Mouse (Mus musculus) heart, embryonic 12.5 days (tissue): ENCODE results near the gene S1pr2. TPM values are rescaled to one million over a fixed set of nuclear protein-coding genes. Genes with fewer than 3 reads are reported as not detected.
A peak's percentile ranks its signal among the peaks of the same experiment; 100 is the strongest.

Experiments
- ATAC-seq: fragments of 200-750 bp; cut with Nextera tagmentation; 2 replicates; pipeline ENCODE4 v1.8.0; 2017; ENCODE audit warnings: moderate TSS enrichment, moderate library complexity; ENCODE audit not compliant: insufficient number of reproducible peaks, low FRiP score
- H3K27ac ChIP-seq: fragments of 300-500 bp; sonication (generic); 2 replicates; pipeline ENCODE4 v1.5.1; 2016; ENCODE audit warnings: mild to moderate bottlenecking, moderate library complexity; ENCODE audit not compliant: poor library complexity, severe bottlenecking
- H3K27me3 ChIP-seq: fragments of 300-500 bp; sonication (generic); replicated peaks from 2 replicates; pipeline ENCODE4 v1.6.1; 2016; ENCODE audit warnings: mild to moderate bottlenecking, moderate library complexity
- H3K36me3 ChIP-seq: fragments of 300-500 bp; sonication (generic); 2 replicates; pipeline ENCODE4 v1.6.1; 2016; ENCODE audit warnings: mild to moderate bottlenecking, moderate library complexity
- H3K4me1 ChIP-seq: fragments of 300-500 bp; sonication (generic); replicated peaks from 2 replicates; pipeline ENCODE4 v1.6.1; 2016; ENCODE audit warnings: mild to moderate bottlenecking
- H3K4me2 ChIP-seq: fragments of 300-500 bp; sonication (generic); 2 replicates; pipeline ENCODE4 v1.6.1; 2016; ENCODE audit warnings: mild to moderate bottlenecking, moderate library complexity
- H3K4me3 ChIP-seq: fragments of 300-500 bp; sonication (generic); 2 replicates; pipeline ENCODE4 v1.5.1; 2016; ENCODE audit warnings: mild to moderate bottlenecking
- H3K9ac ChIP-seq: fragments of 300-500 bp; sonication (generic); 2 replicates; pipeline ENCODE4 v1.6.1; 2016; ENCODE audit warnings: mild to moderate bottlenecking, moderate library complexity
- H3K9me3 ChIP-seq: fragments of 300-500 bp; sonication (generic); replicated peaks from 2 replicates; pipeline ENCODE4 v1.6.1; 2016; ENCODE audit warnings: mild to moderate bottlenecking, moderate library complexity
- whole genome bisulfite sequencing: fragments of 180-500 bp; shearing (Covaris S2); methylation state at CpG from one replicate; pipeline ENCODE4 v1.1.7; 2016; 5-methylcytosine and 5-hydroxymethylcytosine counted together
- microRNA-seq: library from miRNA; unstranded; fragments of <30 nt; microRNA quantifications from one replicate; pipeline ENCODE4, GENCODE M21; 2017
- polyA plus RNA-seq: library from polyadenylated mRNA; unstranded; fragments of >200 nt; fragmentation: Nextera tagmentation; extraction: Ambion mirVana; gene quantifications from 2 replicates; pipeline ENCODE4 v1.2.1, GENCODE M21; 2016

S1pr2 gene
- polyA plus RNA-seq, 1 experiment from 2014 or later = 25.9 TPM

DNA sequence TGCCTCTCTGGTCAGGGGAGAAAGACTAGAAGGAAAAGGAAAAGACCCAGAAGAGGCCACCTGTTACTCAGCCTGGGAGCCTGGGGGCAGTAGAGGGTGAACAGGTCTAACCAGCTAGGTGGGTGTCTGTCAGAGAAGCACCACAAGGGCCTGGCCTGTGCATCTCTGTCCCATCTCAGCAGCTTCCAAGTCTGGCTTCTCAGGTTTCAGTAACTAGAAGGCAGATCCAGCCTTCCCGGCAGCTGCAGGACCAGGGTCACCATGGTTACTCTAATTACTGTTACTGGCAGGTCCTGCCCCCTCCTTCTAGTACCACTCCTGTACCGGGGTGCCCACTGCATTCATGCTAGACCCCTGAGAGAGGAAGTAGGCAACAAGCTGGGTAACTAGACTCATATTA is 32.7 kb downstream of the S1pr2 start:
- Histone ChIP-seq H3K9ac (no peak overlapping the region), H3K36me3 (peaks cover 40% of the 10 kb centered on the region), H3K27ac (no peak overlapping the region), H3K9me3 (no peaks in the 10 kb centered on the region), H3K4me3 (no peak overlapping the region), H3K4me1 (peaks cover 25% of the 10 kb centered on the region), H3K27me3 (no peaks in the 10 kb centered on the region), H3K4me2 (no peak overlapping the region)
- no peak for ATAC-seq
- 42% methylated on average over 2 of the region's 2 CpGs for WGBS

DNA sequence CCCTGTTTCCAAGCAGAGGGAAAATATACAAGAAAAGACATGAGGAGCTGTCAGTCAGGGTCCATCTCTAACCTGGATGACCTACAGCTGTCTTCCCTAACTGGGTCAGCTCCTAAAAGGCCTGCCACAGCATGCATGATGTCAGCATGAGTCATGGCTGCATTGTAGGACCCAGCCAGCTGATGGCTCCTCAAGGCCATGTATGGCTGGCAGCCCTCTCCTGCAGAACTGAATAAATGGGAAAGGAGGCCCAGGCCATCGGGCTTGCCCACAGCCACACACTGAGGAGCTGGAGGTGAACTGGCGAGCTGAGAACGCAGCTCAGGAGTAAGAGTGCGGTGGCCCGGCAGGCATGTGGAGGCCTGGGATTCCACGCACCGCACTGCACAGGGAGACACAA is 33.2 kb downstream of the S1pr2 start:
- 0 out of 2 replicates have a peak, but pooled peaks have one; percentile 37 for ATAC-seq
- Histone ChIP-seq H3K4me2 (no peak overlapping the region), H3K9me3 (no peaks in the 10 kb centered on the region), H3K9ac (no peak overlapping the region), H3K36me3 (peaks cover 45% of the 10 kb centered on the region), H3K4me1 (peaks cover 23% of the 10 kb centered on the region), H3K27me3 (no peaks in the 10 kb centered on the region), H3K4me3 (no peak overlapping the region), H3K27ac (no peak overlapping the region)
- WGBS = 85% methylated on average over 7 of the region's 7 CpGs

DNA sequence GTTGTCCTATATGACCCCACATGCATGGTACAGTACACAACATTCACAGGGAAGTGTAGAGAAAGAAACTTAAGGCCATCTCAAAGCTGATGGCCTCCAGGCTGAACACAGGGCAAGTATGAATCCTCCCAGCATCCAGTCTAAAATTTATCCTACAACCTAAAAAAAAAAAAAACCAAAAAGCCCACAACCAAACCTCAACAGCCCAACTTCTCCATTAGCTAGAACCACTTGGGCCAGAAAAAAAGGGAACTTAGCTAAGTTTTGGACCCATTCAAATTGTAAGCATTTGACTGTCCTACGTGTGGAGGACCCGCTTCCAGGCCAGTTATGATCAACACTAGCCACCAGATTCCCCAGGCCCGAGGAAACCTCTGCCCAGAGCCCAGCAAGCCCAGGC is 53.3 kb downstream of the S1pr2 start:
- H3K27ac ChIP-seq = no peak overlapping the region
- no peaks in the 10 kb centered on the region for H3K4me1 ChIP-seq
- H3K27me3 ChIP-seq = no peaks in the 10 kb centered on the region
- H3K36me3 ChIP-seq = peaks cover 99% of the 10 kb centered on the region
- no peak overlapping the region for H3K4me2 ChIP-seq
- WGBS = 95% methylated on average over 3 of the region's 3 CpGs
- no peaks in the 10 kb centered on the region for H3K9me3 ChIP-seq
- H3K4me3 ChIP-seq = no peak overlapping the region
- no peak for ATAC-seq
- no peak overlapping the region for H3K9ac ChIP-seq

DNA sequence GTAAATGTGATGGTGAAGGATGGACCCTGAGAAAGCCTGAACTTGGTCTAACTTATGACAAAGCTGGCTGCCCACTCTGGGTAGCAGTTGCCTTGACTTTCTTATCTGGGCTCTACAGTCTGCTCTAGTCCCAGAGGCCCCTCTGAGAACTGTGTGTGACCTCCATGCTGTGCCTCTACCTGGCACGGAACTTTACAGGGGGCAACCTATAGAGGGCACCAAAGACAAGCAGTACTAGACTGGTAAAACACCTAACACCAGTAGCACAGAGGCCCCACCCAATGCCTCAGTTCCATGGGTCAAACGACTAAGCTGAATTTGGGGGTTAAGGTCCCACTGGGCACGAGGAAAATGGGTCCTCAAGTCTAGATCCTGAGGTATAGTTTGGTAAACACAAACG is 60.4 kb downstream of the S1pr2 start:
- H3K9ac ChIP-seq = no peak overlapping the region
- H3K36me3 ChIP-seq = peaks cover 100% of the 10 kb centered on the region
- H3K4me1 ChIP-seq = no peaks in the 10 kb centered on the region
- no peak for ATAC-seq
- H3K9me3 ChIP-seq = no peaks in the 10 kb centered on the region
- WGBS = 85% methylated on average over 4 of the region's 4 CpGs
- H3K27ac ChIP-seq = no peak overlapping the region
- no peaks in the 10 kb centered on the region for H3K27me3 ChIP-seq
- no peak overlapping the region for H3K4me2 ChIP-seq
- no peak overlapping the region for H3K4me3 ChIP-seq

Small RNAs within 50 kb of the gene (microRNA-seq; reads per million reads assigned to microRNA genes)
- gene Mir7081 = not detected

Other genes with a start within 250 kb of the S1pr2 start
- gene Olfm2, start 230.4 kb downstream of the S1pr2 start, polyA plus RNA-seq = 0.87 and 1.1 TPM in 2 replicates
- 0.05 and 0.06 TPM in 2 replicates for gene Col5a3, start 161.7 kb downstream of the S1pr2 start, polyA plus RNA-seq
- not detected in 2 replicates for gene Rdh8, start 158.3 kb downstream of the S1pr2 start, polyA plus RNA-seq
- gene A230050P20Rik, start 108.1 kb downstream of the S1pr2 start, polyA plus RNA-seq = 6.5 and 7.1 TPM in 2 replicates
- 1.5 and 2.5 TPM in 2 replicates for gene Angptl6, start 97.1 kb downstream of the S1pr2 start, polyA plus RNA-seq
- gene Ppan, start 88.6 kb downstream of the S1pr2 start, polyA plus RNA-seq = 43.5 and 44.3 TPM in 2 replicates
- 215 and 236 TPM in 2 replicates for gene Eif3g, start 78.2 kb downstream of the S1pr2 start, polyA plus RNA-seq
- gene Dnmt1, start 16.9 kb downstream of the S1pr2 start, polyA plus RNA-seq = 86.6 and 86.8 TPM in 2 replicates
- gene Mrpl4, start 26.0 kb upstream of the S1pr2 start, polyA plus RNA-seq = 123 and 126 TPM in 2 replicates
- 8.9 and 9.3 TPM in 2 replicates for gene Icam1, start 39.2 kb upstream of the S1pr2 start, polyA plus RNA-seq
- gene Icam4, start 52.6 kb upstream of the S1pr2 start, polyA plus RNA-seq = 5.6 and 8.1 TPM in 2 replicates
- gene Icam5, start 55.3 kb upstream of the S1pr2 start, polyA plus RNA-seq = not detected in 2 replicates
- gene Zglp1, start 90.3 kb upstream of the S1pr2 start, polyA plus RNA-seq = 1.0 and 1.1 TPM in 2 replicates
- gene Gm49373, start 96.3 kb upstream of the S1pr2 start, polyA plus RNA-seq = 0.63 and 0.69 TPM in 2 replicates
- gene Fdx1l, start 96.8 kb upstream of the S1pr2 start, polyA plus RNA-seq = 44.2 and 47.7 TPM in 2 replicates
- gene Gm38431, start 115.2 kb upstream of the S1pr2 start, polyA plus RNA-seq = 1.8 and 2.0 TPM in 2 replicates
- gene Raver1, start 115.2 kb upstream of the S1pr2 start, polyA plus RNA-seq = 62.9 and 67.7 TPM in 2 replicates
- gene Tyk2, start 154.5 kb upstream of the S1pr2 start, polyA plus RNA-seq = 15.3 and 17.5 TPM in 2 replicates
- gene Cdc37, start 173.2 kb upstream of the S1pr2 start, polyA plus RNA-seq = 232 and 241 TPM in 2 replicates
- gene Pde4a, start 188.9 kb upstream of the S1pr2 start, polyA plus RNA-seq = 10.1 and 10.2 TPM in 2 replicates